Mouse (Mus musculus) cerebellum, adult 18-20 months (tissue): ENCODE measurements at regions not wholly inside any gene's neighbourhood (a gene's known extent, or its start where the extent isn't known, plus 50 kb on each side); places are given as distances from the start of the nearest gene placed in this dataset.

Experiments used
- DNase-seq, 2 experiments: peaks; one replicate each; pipeline ENCODE4 v3.0.0; 2021

DNA sequence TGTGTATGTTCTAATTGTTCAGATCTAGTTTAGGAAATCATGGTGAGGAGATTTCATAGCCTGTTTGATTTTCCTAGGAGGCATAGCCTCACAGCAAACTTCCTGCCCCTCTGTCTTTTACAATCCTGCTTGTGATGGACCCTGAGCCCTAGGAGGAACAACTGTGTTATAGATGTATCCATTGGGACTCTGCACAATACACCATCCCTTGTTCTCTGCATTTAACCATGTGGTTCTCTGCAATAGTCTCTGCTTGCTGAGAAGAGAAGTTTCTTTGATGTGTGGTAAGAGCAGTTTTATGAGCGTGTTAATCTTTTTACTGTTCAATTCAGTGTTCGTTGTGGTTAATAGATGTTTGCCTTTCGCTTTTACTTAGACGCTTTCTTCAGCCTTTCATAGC lies 95.9 kb upstream of the Slc13a1 start:
- DNase-seq: no peak

DNA sequence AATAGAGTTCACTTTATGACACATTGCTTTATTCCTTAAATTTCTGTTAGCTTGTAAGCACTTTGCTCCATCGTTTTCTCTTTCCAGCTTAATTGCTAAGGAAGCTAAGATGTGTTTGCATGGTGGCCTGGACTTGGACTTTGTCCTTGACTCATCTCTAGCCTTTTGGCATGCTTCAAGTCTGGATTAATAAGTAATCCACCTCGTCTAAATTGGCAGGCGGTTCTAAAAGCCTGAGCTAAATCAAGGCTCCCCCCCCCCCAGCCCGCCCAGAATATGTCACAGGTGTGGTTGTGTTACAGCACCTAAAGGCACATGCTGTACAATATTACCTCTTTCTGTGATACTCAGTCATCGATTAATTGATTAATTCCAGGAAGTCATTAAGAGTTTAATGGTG lies 94.7 kb upstream of the Slc13a1 start:
- no peak for DNase-seq

DNA sequence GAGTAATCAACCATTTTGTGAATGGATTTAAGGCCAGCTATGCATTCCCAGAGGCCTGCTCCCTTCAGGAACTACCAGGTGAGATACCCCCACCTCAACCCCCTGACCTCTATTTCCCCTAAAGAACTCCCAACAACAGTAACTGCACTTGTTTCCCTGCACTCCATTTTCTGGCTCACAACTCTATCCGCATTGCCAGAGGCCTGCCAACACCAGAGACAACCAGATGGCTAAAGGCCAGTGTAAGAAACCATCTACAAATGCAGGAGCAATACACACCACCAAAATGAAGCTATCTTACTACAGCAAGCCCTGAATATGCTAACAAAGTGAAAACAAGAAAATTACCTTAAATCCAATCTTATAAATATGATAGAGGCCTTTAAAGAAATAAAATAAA lies 77.7 kb upstream of the Slc13a1 start:
- DNase-seq: peak; percentile 71 to 78

DNA sequence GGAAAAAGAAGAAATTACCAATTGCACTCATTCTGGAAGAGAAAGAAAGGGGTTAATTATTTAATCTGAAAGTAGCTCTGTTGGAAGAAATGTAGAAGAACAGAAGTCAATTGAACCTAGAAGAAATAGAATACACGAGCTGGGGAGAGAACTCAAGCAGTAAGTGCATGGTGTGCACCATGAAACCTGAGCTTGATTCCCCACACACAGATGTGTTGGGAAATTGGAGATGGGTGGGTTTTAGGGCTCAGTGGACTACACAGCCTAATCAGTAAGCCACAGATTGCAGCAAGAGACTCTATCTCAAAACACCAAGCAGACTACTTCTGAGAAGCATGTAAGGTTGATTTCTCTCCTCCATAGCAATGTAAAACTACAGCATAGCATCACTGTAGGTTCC lies 70.6 kb upstream of the Slc13a1 start:
- DNase-seq: no peak

DNA sequence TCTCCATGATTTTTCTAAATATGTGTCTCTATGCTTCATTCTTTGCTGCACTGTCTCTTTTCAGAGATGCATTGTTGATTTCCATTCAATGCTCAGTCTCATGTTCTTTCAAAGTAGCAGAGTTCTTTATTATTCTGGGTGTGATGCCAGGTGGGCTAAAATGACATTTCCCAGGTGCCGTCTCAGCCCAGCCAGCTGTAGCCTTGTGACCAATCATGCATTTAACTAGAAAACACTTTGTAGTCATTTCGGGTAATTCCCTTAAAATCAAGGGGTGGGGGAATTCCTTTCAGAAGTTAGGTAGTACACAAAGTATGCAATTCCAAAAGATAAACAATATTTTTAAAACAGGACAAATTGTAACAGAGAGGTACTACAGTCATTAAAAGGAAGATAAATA lies 70.2 kb upstream of the Slc13a1 start:
- no peak for DNase-seq

DNA sequence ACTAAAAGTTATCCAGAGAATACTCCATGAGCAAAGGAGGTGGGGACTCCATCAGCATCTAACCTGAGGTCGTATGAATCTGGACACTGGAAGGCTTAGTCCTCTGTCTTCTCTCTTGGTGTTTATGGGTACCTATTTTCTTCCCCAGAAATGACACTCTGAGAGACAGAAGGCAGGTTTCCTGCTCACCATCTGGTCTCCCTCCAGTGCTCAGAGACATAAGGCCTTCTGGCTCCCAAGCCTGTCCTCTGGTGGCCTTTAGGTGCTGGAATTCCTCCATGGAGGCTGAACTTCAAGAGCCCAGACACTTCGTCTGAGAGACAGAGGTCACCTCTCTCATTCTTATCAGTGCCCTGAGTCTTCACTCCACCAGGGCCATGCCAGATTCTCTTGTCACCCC lies 65.7 kb upstream of the Slc13a1 start:
- peak; percentile 81 to 91 for DNase-seq

DNA sequence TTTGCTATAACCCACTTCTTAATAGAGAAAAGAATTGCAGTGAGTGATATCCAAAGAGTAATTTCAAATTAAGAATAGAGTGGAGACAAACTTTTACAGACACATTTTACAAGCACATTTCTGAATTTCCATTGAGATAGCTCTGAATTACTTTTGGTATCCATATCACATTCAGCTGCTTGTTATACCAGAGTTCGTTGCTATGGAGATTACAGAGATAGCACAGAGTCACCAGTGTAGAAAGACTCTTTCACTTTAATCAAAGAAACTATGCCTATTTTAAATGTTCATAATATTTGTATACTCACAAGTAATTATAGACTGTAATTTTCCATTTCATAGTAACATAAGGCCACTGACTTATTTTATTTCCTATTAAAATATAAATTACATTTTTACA lies 52.7 kb upstream of the Slc13a1 start:
- no peak for DNase-seq

DNA sequence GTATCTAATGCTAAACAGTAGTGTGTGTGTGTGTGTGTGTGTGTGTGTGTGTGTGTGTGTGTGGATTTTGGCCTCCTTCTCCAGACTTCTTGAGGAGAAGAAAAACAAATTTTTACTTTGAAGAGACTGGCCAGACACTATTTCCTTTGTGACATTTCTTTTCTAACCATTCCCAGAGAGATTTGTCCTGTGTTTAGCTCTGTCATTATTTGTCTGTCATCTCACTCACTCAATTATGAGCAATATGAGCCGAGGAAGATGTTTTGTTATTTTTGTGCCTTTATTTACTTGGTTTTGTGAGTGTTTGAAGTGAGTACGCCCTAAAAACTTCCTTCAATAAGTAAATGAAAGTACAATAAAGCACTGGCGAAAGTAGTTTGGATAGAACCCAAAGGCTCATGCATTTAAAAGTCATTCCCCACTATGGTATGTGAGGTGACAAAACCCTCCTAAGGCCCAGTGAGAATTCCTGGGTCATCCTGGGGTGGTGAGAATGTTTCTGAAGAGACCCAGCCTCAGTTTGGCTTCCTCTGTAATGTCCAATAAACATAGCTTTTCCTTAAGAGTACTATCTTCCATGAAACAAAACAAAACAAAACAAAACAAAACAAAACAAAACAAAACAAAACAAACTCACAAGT lies 52.1 kb upstream of the Slc13a1 start:
- DNase-seq: no peak
